Mouse (Mus musculus): ENCODE results near the gene Serinc1.

Gene Serinc1

DNA sequence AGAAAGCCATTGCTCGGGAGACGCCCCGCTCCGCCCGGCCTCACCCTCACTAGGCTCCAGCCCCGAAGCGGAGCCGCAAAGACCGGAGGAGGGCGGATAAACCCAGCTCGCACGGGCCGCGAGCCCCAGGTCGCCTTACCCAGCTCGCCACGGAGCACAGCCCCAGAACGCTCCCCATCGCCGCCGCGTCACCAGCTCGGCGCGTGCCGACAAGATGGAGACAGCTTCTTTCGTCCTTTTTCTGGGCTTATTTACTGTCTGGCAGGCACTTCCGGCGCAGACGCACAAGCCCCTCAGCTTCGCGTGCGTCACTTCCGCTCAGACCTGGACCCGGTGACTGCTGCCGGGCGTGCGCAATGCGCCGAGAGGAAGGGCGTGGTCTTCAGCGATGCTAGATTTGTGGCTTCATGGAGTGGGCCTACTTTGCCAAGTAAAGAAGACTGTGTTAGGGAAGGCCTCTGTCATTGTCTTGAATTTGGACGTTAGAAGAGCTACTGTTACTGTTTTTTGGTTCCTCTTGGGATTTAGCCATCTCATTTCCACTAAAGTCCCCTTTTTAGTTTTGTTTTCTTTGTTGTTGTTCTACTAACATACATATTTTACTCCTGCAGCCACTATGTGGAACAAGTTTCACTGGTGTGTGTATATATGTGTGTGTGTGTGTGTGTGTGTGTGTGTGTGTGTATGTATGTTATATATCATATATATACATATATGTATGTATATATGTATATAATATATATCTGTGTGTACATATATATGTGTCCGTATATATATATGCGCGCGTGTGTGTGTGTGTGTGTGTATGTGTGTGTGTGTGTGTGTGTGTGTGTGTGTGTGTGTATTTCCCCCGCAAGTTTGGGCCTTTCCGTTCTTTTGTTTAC lies at the start of gene Serinc1:
Gene Serinc1, minus strand, starts transcription at position 313 of the 884 bp plus-strand sequence.
- DNase-seq (ENCODE audit: low read depth, low spot score) = peak; percentile 97

DNA sequence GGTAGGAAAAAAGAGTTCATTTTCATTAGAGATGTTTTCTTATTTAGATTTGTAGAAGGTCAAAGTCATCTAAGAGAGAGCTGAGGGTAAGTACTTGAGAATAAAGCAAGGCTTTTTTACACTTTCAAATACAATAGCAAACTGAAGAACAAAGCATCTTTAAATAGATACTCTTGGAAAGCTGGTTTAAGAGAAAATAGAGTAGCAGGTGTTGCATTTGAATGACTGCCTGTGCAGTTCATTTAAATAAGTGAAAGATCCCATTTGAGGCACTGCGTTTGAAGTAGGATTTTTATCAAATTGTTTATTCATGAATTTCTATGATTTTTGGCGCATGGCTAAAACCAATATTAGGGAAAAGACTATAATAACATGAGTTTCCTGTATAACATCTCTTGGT lies 44.4 kb upstream of the Serinc1 start:
- DNase-seq (ENCODE audit: low read depth, low spot score) = peak; percentile 7

DNA sequence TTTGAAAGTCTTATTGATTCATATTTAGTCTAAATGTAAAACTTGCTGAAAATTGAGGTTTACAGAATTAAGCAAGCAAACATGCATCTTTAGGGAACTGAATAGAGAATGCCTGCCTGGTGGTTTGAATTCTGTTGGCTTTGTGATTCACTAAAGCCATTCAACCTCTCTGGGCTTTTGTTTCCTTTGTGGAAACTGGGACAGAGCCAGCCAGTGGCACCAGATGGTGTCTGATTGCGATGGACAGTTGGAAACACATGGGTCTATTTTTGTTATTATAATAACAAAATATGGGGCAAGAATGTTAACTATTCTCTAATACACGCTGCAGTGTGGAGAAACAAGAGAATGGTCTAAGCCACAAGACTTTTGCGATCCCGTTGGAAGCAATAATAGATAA lies 39.8 kb upstream of the Serinc1 start:
- DNase-seq (ENCODE audit: low read depth, low spot score) = no peak

DNA sequence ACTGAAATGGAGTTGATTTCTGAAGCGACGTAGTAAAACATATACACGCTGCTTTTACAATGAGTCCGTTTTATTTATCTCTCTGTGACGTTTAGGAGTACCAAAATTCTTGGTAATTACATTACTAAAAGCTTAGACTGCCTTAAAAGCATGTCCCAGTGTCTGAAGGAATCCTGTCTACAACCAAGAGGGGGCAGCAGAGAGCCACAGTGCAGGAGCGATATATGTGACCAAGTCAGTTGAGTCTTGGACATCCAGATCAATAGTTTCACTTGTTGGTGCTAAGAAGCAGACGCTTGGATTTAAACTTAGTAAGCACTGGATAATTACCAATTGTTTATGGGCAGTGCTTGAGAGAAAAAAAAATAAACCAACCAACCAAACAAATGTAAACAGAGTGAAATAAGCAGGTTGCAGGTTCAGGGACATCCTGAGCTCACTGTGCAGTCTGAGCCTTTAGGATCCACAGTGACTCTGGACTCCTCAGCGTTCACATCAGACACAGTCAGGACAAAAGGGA lies 38.9 kb upstream of the Serinc1 start:
- peak; percentile 78 for DNase-seq (ENCODE audit: low read depth, low spot score)

DNA sequence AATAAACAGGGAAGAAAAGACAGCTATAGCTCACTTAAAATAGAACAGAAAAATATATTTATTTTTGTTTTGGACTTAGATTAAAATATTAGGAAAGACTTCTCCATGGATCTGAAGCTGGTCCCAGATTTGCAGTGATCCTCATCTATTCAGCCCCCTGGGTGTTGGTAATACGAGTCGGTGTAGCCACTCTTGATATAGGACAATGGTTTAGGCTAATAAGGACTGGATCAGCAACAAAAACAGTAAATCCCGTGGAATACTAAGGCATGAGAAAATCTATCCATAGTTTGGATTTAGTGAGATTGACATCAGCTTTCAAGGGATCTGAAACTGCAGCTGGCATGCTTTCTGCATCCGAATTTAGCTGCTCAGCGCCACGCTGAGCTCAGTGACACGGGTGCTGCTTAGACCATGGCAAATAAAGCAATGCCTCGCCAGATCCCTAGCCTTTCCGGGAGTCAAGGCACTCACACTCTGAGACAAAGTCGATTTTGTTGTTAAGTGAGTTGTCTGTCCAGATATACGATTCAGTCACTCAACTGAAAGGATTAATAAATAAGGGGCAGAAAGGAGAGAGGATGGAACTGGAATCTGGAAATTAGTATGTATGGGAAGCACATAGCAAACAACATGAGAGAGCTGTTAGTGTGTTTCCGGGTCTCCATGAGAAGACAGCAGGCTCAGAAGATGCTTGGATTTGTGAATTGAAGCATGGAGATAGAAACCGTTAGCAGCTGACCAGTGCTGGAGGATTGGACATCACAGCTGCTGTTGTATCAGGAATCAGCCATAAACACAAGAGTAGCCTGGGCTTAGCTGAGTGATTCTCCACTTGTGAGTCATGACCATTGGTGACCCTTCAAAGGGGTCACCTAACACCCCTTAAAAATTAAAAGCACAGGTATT lies 36.9 kb upstream of the Serinc1 start:
- DNase-seq (ENCODE audit: low read depth, low spot score) = no peak

DNA sequence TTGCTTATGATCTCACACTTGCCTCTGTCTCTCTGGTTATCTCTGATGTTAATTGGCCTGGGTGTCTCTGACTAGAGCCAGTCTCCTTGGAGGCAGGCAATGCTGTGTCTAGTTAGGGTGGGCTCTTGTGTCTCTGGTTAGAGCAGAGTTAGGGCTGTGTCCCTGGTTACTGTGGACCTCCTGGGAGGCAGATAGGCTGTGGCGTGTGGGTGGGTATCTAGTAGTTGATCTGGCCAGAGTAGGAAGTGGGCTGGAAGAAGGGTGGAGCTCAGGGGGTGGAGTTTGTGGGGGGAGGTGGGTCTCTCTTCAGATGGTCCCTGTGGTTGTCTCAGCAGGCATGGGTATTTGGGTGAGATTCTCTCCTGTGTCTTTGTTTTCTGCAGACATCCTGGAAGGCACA lies 33.9 kb upstream of the Serinc1 start:
- DNase-seq (ENCODE audit: low read depth, low spot score) = no peak

DNA sequence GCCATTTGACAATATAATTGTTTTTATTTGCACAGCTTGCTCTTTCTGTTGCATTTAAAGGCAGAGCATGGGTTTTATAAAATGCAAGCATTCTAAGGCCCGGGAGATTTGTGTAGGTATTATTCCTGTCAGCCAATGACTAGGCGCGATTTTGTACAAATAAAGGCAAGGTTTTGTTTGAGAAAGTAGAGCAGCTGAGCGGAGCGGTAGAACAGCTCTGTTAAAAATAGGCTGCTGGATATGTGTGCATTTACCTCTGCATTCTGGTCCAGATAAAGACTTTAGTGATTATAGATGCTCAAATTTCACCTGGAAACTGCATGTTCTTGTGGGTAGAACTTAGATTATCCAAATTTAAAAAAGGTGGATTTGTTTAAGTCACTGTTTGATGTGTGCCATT lies 25.3 kb upstream of the Serinc1 start:
- DNase-seq (ENCODE audit: low read depth, low spot score) = no peak

DNA sequence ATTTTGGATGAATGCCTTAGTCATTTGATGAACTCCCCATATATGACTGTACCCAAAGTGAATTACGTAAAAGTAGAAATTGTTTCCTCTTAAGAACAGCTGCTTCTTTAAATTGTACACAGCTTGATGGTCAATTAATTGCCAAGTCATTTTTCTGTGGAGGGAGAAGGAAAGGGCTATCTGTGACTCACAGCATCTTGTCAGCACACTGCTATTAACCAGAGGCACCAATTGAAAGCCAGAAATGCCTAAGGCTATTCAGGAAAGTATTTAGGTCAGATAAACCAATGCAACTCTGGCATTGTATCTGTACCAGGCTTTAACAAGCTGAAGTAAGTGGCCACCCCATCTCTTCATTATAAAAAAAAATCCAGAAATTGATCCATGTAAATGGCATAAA lies 21.4 kb upstream of the Serinc1 start:
- no peak for DNase-seq (ENCODE audit: low read depth, low spot score)

DNA sequence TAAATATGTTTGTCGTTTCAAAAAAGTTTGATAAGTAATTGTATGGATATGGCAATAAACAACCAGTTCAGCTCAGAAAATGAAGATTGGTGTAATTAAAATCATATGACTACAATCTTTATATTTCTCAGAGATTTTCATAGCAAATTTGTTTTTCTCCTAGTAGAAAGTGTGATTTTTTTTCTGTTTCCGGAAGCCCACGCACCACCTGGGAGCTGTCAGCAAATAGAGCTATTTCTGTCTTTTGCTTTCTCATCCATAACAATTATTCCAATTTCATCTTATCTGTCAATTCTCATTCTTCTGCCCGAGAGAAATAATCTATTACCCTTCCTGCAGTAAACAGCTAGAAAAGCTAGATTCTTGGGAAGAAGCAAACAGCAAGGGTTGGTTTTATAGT lies 17.3 kb upstream of the Serinc1 start:
- DNase-seq (ENCODE audit: low read depth, low spot score) = no peak

DNA sequence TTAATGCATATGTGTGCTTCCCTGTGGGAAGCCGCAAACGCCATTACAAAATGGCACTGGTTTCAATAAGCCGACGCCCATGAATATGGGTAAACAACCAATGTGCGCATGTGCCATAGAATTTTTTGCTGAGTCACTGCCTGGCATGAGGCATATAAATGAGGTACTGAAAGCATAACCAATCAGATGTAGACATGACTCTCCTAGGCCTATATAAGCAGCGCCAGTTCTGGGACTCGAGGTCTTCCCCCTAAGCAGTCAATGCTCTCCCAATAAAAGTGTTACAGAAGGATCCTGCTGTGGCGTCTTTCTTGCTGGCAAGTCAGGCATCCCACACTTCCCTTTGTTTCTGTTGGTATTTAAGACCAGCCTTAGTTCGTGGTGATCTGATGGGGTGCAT lies 11.6 kb upstream of the Serinc1 start:
- DNase-seq (ENCODE audit: low read depth, low spot score) = peak; percentile 31

DNA sequence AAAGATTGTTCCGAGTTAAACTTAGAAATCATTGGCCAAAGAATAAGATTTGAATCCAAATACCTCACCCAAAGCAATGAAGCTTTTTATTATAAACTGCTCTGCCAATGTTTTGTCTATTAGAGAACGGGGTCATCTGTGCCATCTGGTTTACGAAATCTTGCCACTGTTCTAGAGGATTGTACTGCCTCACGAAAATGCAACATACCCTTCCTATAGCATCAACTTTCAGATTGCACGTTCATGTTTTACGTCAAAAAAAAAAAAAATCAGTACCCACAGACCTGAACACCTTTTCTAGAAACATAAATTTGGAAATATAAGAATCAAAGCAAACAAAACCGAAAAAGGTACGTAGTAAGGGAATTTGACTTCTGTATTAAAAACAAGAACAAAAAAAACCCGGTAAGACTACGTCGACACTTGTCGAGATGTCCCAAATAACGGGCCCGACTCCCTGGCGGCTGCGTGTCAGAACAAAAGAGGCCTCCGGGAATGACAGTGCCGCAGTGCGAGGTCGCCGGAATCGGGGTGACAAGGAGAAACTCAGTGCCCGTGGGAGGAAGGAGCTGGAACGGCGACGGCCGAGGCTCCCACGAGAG lies 613 bp downstream of the Serinc1 start:
- no peak for DNase-seq (ENCODE audit: low read depth, low spot score)

DNA sequence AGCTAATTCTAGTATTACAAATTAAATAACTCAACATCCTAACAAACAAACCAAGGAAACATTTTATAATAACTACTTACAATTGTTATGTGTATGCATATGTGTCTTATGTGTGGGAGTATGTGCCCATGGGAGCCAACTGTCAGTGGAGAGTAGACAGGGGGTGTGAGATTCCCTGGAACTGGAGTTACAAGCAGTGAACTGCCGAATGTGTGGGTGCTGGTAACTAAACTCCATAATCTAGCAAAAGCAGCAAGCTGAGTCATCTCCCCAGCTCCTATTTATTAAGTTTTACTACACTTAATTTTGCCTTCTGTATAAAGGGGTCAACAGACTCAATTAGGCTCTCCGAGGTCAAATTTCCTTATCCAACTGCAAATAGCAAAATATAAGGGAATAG lies 1.3 kb downstream of the Serinc1 start:
- no peak for DNase-seq (ENCODE audit: low read depth, low spot score)

DNA sequence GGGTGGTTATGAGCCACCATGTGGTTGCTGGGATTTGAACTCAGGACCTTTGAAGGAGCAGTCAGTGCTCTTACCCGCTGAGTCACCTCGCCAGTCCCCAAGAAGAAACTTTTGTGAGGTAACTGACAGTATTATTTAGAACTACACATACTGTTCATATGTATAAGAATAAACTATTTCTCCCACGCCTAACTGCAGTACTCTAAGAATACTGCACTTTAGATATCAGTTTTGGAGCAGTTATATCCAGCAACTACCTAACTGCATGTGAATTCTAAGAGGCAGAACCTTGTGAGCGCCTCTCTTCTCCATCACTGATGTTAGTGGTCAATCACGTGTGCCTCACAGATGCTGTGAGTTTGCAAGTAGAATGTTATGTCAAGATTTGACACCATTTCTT lies 5.9 kb downstream of the Serinc1 start:
- DNase-seq (ENCODE audit: low read depth, low spot score) = no peak

DNA sequence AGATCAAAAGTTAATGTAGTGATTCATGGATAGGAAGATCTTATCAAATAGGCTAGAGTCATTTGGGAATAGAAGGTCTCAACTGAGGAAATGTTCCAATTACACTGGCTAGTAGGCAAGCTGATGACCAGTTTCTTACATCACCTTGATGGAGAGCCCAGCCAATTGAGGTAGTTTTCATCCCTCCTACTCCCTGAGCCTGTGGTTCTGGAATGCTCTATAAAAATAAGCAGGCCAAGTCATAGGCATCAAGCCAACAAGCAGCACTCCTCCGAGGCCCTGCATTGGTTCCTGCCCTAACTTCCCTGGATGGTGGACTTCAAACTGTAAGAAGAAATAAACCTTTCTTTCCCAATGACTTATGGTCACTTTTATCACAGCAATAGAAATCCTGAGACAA lies 17.1 kb downstream of the Serinc1 start:
- no peak for DNase-seq (ENCODE audit: low read depth, low spot score)

DNA sequence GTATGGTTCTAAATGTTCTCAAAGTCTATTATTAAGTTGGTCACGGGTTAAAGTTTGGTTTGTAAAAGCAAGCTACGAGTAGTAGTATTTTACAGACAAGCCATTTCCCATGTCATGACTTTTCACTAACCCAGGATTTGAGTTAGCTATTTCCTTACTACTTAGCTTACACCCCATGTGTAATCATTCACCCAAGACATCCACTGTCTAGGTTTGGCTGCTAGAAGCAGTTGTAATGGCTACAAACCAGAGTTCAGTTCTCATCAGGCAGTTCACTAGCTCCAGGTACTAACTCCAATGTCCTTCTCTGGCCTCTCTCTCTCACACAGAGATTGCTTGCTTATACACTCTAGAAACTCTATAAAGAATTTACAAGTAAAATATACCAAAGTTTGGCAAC lies 17.7 kb downstream of the Serinc1 start:
- DNase-seq (ENCODE audit: low read depth, low spot score) = no peak

DNA sequence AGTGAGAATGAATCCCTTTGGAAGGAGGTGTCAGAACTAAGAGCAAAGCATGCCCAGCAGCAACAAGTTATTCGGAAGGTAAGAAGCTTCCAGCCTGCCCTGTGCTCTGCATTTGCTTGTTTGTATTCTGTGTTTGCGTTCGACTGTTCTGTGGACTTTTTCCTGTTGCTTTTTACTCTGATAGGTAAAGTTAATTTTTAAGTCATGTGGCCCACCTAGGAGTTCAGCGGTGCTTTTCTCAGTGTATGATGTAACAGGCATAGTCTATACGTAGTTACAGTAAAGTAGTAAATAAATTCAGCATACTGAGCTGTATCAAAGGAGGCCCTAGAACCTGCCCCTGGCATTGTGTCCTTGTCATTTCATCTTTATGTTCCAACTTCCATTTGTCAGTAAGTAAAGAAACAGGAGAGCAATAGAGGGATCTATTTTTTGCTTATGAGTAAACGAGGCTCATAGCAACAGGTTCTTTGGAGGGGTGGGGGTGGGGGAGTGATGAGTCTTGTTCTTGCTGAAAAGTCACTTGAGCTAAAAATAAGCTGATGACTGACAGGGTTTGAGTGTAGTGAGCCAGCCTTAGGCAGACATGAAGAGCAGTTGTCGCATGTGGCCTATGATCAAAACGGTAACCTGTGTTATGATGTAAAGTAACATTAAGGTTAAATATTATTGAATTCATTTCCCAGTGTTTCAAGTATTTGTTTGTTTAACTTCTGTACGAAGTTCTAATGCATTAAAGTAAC lies 32.7 kb downstream of the Serinc1 start:
- no peak for DNase-seq (ENCODE audit: low read depth, low spot score)

DNA sequence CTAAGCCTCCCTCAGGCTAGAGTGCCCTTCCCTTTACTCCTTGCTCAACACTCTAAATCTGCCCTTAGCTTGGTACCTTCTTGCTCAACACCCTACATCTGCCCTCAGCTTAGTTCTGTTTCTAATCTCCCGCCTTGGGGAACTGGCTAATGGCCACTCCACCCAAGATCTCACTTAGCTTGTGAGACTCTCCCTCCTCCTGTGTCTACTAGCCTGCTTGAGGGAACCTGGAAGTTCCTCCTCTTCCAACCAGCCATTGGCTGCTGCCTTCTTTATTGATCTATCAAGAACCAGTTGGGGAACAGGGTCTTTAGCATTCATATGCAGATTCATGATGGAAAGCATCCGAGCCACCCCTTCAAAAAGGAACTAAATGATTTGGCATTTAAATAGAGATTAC lies 40.3 kb downstream of the Serinc1 start:
- DNase-seq (ENCODE audit: low read depth, low spot score) = peak; percentile 83

DNA sequence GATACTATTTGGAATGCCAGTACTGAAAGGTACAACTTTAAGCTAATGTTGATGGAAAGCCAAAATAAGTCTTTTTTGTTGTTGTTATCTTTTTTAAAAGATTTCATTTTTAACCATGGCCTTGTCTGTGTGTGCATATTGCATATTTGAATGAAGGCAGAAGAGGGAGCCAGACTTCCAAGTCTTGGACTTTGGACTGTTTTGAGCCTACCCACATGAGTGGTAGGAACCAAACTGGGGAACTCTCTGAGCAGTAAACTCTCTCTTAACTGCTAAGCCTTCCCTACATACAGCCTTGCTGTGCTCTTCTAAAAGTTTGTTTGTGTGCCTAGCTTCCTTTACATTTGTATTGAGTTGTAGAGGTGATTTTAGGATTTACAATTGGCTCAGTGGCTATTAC lies 43.7 kb downstream of the Serinc1 start:
- DNase-seq (ENCODE audit: low read depth, low spot score) = no peak

DNA sequence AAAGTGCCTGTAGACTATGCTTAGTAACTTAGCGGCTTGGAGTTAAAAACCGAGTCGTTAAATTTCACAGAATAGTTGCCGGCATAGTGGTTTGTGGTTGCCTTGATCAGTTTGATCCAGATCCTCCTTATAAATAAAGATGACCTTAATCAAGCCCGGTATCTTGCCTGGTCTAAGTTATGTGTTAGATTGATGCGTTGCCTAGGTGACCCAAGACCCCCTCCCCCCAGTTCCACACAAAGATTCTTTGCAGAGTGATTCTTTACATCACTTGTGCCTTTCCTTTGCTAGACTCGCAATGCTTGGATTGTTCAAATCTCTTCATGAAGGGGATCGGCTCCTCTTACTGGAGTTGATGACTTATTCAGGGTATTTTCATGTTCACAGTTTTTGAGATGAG lies 45.1 kb downstream of the Serinc1 start:
- DNase-seq (ENCODE audit: low read depth, low spot score) = peak; percentile 46

DNA sequence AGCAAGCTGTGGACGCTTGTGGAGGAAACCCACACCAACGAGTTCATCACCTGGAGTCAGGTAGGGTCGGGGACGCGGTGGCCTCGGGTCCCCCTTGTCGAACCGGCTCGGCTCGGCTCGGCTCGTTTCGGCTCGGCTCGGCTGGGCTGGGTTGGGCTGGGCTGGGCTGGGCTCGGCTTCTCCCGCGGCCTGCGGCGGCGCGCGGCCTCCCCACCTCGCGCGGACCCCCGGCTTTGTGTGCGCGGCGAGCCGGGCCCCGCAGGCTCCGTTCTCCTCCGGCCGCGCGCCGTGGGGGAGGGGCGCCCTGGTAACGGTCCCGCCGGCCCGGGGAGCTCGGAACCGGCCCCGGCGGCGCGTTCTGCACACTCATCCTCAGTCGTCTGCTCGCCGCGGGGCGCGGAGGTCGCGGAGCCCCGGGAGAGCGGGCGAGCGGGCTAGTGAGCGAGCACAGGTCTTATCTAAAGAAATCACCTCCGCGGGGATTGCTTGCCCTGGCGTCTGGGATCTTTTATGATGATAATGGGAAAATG lies 45.7 kb downstream of the Serinc1 start:
- peak; percentile 59 for DNase-seq (ENCODE audit: low read depth, low spot score)

DNA sequence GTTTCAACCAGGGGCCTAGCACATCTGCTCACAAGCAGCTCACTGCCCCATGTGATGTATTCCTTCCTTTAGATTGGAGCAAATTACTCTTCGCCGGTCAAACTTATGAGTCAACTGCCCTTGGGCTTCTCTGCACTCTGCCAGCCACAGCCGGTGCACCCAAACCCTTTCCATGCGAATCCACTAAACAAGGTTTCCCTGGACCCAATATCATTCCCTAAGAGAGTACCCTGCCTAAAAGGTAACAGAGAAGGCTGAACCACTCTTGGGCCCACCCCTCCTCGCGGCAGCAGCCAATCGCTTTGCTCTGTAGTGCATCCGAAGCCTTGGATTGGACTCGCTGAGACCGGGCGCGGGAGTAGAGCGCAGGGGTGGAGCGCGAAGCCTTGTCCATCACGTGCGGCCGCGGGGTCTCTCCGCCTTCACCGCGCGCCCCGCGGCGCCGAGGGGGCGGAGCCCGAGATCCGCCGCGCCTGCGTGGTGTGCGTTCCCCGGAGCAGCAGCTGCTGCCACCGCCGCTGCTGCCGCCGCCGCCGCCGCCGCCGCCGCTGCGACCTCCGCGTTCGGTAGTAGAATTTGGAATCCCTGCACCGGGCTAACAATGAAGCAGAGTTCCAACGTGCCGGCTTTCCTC lies 46.3 kb downstream of the Serinc1 start, which contains the start of gene Hsf2:
Gene Hsf2, plus strand, starts transcription at position 478 of the 634 bp plus-strand sequence.
- peak; percentile 98 for DNase-seq (ENCODE audit: low read depth, low spot score)
